Mouse (Mus musculus) stomach, postnatal 0 days (tissue): ENCODE measurements around the gene Lyrm7.

ENCODE experiments used
- CTCF ChIP-seq: IDR thresholded peaks from 2 replicates; pipeline ENCODE4 v1.5.1; 2016; ENCODE audit warnings: antibody characterized with exemption, low read depth, mild to moderate bottlenecking, moderate library complexity
- EP300 ChIP-seq: optimal IDR thresholded peaks from 2 replicates; pipeline ENCODE3; 2016; ENCODE audit warnings: antibody characterized with exemption

- TF ChIP-seq CTCF (no peak), EP300 (no peak)
Measured at GRCm38 (mm10) chr11:54819489-54819888, 41.2 kb downstream of the Lyrm7 start.
